Mouse (Mus musculus) retina, embryonic 14.5 days (tissue): ENCODE results near the gene Huwe1.

Experiments
- DNase-seq: peaks from one replicate; pipeline ENCODE4 v3.0.0-alpha.2; 2015; ENCODE audit warnings: low spot score

The Huwe1 gene

GRCm38 (mm10) chrX:151951181-151951580, 150.6 kb downstream of the Huwe1 start:
- DNase-seq, result no peak
